Mouse (Mus musculus) stomach, postnatal 0 days (tissue): ENCODE measurements around the gene Trem1.

Source experiments
- CTCF ChIP-seq: IDR thresholded peaks from 2 replicates; pipeline ENCODE4 v1.5.1; 2016; ENCODE audit warnings: antibody characterized with exemption, low read depth, mild to moderate bottlenecking, moderate library complexity
- EP300 ChIP-seq: optimal IDR thresholded peaks from 2 replicates; pipeline ENCODE3; 2016; ENCODE audit warnings: antibody characterized with exemption

DNA sequence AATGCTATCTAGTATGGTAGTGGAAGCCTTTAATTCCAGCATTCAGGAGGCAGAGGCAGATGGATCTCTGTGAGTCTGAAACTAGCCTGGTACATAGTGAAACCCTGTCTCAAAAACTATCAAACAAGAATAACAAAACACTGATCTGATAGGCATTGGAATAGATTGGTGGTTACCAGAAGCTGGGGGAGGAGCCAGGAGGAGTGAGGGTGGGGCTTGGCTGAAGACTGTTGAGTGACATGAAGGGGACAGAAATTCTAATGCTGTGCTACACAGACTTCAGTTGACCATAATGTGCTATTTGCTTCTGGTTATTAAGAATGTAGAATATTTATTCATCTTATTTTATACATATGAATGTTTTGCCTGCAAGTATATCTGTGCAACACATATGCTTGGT lies 35.7 kb downstream of the Trem1 start:
- no peak for TF ChIP-seq CTCF
- no peak for TF ChIP-seq EP300
